Mouse (Mus musculus) hindbrain, postnatal 0 days (tissue): Measurements from ENCODE around the gene Zdhhc19. TPM values are rescaled to one million over a fixed set of nuclear protein-coding genes. Genes with fewer than 3 reads are reported as not detected.
A peak's percentile ranks its signal among the peaks of the same experiment; 100 is the strongest.

Experiments used
- ATAC-seq: fragments of 200-750 bp; cut with Nextera tagmentation; 2 replicates; pipeline ENCODE4 v1.8.0; 2017; ENCODE audit warnings: mild to moderate bottlenecking, moderate TSS enrichment, moderate library complexity
- DNase-seq: peaks from one replicate; pipeline ENCODE4 v3.0.0-alpha.2; 2015; ENCODE audit warnings: low spot score
- H3K27ac ChIP-seq: fragments of 300-500 bp; sonication (generic); 2 replicates; pipeline ENCODE4 v1.5.1; 2014; ENCODE audit warnings: mild to moderate bottlenecking
- H3K27me3 ChIP-seq: fragments of 300-500 bp; sonication (generic); 2 replicates; pipeline ENCODE4 v1.6.1; 2014; ENCODE audit warnings: low read length, mixed read lengths; ENCODE audit not compliant: insufficient read depth
- H3K36me3 ChIP-seq: fragments of 300-500 bp; sonication (generic); 2 replicates; pipeline ENCODE4 v1.6.1; 2014; ENCODE audit warnings: low read length, mixed read lengths; ENCODE audit not compliant: insufficient read depth
- H3K4me1 ChIP-seq: fragments of 300-500 bp; sonication (generic); 2 replicates; pipeline ENCODE4 v1.6.1; 2014; ENCODE audit warnings: antibody characterized with exemption, low read length, mixed read lengths; ENCODE audit not compliant: insufficient read depth
- H3K4me2 ChIP-seq: fragments of 300-500 bp; sonication (generic); 2 replicates; pipeline ENCODE4 v1.6.1; 2014; ENCODE audit warnings: low read depth, mild to moderate bottlenecking, low read length, moderate library complexity, mixed read lengths
- H3K4me3 ChIP-seq: fragments of 300-500 bp; sonication (generic); 2 replicates; pipeline ENCODE4 v1.5.1; 2014; ENCODE audit warnings: low read length
- H3K9ac ChIP-seq: fragments of 300-500 bp; sonication (generic); replicated peaks from 2 replicates; pipeline ENCODE4 v1.6.1; 2014; ENCODE audit warnings: mild to moderate bottlenecking, low read length, moderate library complexity, mixed read lengths
- H3K9me3 ChIP-seq: fragments of 300-500 bp; sonication (generic); 2 replicates; pipeline ENCODE4 v1.6.1; 2016; ENCODE audit warnings: low read length, mixed read lengths
- CTCF ChIP-seq: IDR thresholded peaks from 2 replicates; pipeline ENCODE4 v1.5.1; 2016; ENCODE audit warnings: antibody characterized with exemption, control low read depth, low read depth
- WGBS: fragments of 180-500 bp; shearing (Covaris S2); extraction: QIAGEN DNeasy Blood & Tissue Kit; methylation state at CpG from one replicate; pipeline ENCODE4 v1.1.7; 2014; 5-methylcytosine and 5-hydroxymethylcytosine counted together
- polyA plus RNA-seq: library from polyadenylated mRNA; unstranded; fragments of >200 nt; fragmentation: Nextera tagmentation; extraction: Ambion mirVana; gene quantifications from 2 replicates; pipeline ENCODE4 v1.2.1, GENCODE M21; 2015
- total RNA-seq: library from RNA; depleted of rRNA; stranded (reverse); fragments of >200 nt; gene quantifications from 2 replicates; pipeline ENCODE4 v1.2.3, GENCODE M21; 2014

Zdhhc19 gene
- total and polyA plus RNA-seq, 2 experiments from 2014 or later = 0.33 TPM; not detected in 1

- Histone ChIP-seq H3K36me3 (no peaks in the 10 kb centered on the region), H3K4me2 (no peak overlapping the region), H3K9me3 (no peaks in the 10 kb centered on the region), H3K4me1 (peaks cover 10% of the 10 kb centered on the region; the same call in 1 of the 2 replicates), H3K27ac (0 out of 2 replicates have a peak overlapping the region, but pooled peaks have one; percentile 43), H3K9ac (no peak overlapping the region), H3K27me3 (no peaks in the 10 kb centered on the region), H3K4me3 (no peak overlapping the region)
- ATAC-seq = no peak
- no peak for DNase-seq
- 26% methylated on average over 3 of the region's 3 CpGs for WGBS
- no peak for TF ChIP-seq CTCF
These were observed 12.5 kb downstream of the Zdhhc19 start for GRCm38 (mm10) chr16:32508506-32509065.

GRCm38 (mm10) chr16:32509066-32509942 lies 13.2 kb downstream of the Zdhhc19 start:
- ATAC-seq (peak; percentile 42), DNase-seq (peak; percentile 68)
- Histone ChIP-seq H3K9ac (no peak overlapping the region), H3K9me3 (no peaks in the 10 kb centered on the region), H3K27me3 (no peaks in the 10 kb centered on the region), H3K27ac (peak overlapping the region; percentile 43; the same call in 1 of the 2 replicates), H3K4me3 (no peak overlapping the region), H3K4me1 (peaks cover 10% of the 10 kb centered on the region; the same call in 1 of the 2 replicates), H3K36me3 (no peaks in the 10 kb centered on the region), H3K4me2 (no peak overlapping the region)
- WGBS = 44% methylated on average over 9 of the region's 9 CpGs
- TF ChIP-seq CTCF = no peak

GRCm38 (mm10) chr16:32510399-32511337 lies 14.6 kb downstream of the Zdhhc19 start:
- Histone ChIP-seq H3K4me1 (peaks cover 12% of the 10 kb centered on the region), H3K9ac (no peak overlapping the region), H3K27me3 (no peaks in the 10 kb centered on the region), H3K9me3 (no peaks in the 10 kb centered on the region), H3K4me2 (no peak overlapping the region), H3K36me3 (no peaks in the 10 kb centered on the region), H3K27ac (no peak overlapping the region), H3K4me3 (no peak overlapping the region)
- WGBS = 68% methylated on average over 18 of the region's 18 CpGs
- DNase-seq = no peak
- TF ChIP-seq CTCF = no peak
- ATAC-seq = no peak

DNA sequence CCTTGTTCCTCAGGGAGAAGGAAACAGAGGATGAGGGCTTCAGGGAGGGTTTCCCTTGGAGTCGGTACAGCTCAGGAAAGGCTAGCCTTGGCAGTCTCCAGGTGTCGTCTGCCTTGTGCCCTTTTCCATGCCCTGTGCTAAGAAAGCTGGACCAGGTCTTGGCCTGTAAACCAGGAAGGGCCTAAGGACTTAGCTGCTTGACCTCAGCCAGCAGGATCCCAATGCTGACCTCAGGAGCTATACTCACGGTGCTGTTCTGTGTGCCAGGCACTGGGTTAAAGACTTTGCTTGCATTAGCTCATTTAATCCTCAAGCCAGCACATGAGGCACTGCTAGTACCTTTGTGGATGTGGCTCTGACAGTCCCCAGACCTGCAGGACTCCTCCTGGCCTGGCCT lies 15.3 kb downstream of the Zdhhc19 start:
- 84% methylated on average over 3 of the region's 3 CpGs for WGBS
- Histone ChIP-seq H3K4me1 (peaks cover 14% of the 10 kb centered on the region), H3K4me2 (no peak overlapping the region), H3K4me3 (no peak overlapping the region), H3K9me3 (no peaks in the 10 kb centered on the region), H3K9ac (no peak overlapping the region), H3K36me3 (no peaks in the 10 kb centered on the region), H3K27me3 (no peaks in the 10 kb centered on the region), H3K27ac (no peak overlapping the region)
- no peak for ATAC-seq
- no peak for DNase-seq
- TF ChIP-seq CTCF = no peak

GRCm38 (mm10) chr16:32511827-32512490 lies 15.9 kb downstream of the Zdhhc19 start:
- Histone ChIP-seq H3K27me3 (no peaks in the 10 kb centered on the region), H3K27ac (no peak overlapping the region), H3K4me2 (no peak overlapping the region), H3K4me1 (peaks cover 14% of the 10 kb centered on the region), H3K4me3 (no peak overlapping the region), H3K9ac (no peak overlapping the region), H3K9me3 (no peaks in the 10 kb centered on the region), H3K36me3 (no peaks in the 10 kb centered on the region)
- no peak for ATAC-seq
- 95% methylated on average over 8 of the region's 8 CpGs for WGBS
- DNase-seq = no peak
- TF ChIP-seq CTCF = no peak

DNA sequence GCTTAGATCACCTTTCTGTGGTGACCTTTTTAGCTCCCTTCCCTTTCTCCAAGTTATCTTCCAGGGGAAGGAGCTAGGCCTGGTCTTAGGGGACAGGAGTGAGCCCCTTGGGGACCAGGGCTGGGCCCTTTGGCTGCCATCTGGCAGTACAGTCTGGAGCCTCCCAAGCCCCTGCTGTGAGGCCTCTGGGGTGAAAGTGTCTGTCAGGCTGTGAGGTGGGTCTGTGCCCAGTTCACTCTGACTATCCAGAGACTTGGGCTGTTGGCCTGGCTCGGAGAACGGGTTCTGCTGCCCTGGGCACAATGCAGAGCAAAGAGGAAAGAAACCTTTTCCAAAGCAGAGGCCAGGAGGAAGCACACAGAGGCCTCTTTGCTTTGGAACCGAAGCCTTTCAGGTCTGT lies 16.9 kb downstream of the Zdhhc19 start:
- Histone ChIP-seq H3K27ac (peak overlapping the region; percentile 32), H3K4me1 (peaks cover 14% of the 10 kb centered on the region), H3K9ac (no peak overlapping the region), H3K36me3 (no peaks in the 10 kb centered on the region), H3K9me3 (no peaks in the 10 kb centered on the region), H3K4me3 (no peak overlapping the region), H3K27me3 (no peaks in the 10 kb centered on the region), H3K4me2 (no peak overlapping the region)
- no peak for TF ChIP-seq CTCF
- DNase-seq (no peak), ATAC-seq (no peak)
- 50% methylated on average over 3 of the region's 3 CpGs for WGBS
